Mouse (Mus musculus) T-helper 17 cell (primary cell): Measurements from ENCODE around the gene Olfr1228.

ENCODE experiments used
- in situ Hi-C, 2 experiments: fragments of 300-600 bp; cut with MboI, MseI; formaldehyde crosslinking; loops; 1 replicate in 1 of 2; 2 replicates in 1 of 2; pipeline ENCODE4 v1.15.1; 2025; ENCODE audit warnings: high pct_unique_total_duplicates in 2 of 2

Gene Olfr1228

DNA sequence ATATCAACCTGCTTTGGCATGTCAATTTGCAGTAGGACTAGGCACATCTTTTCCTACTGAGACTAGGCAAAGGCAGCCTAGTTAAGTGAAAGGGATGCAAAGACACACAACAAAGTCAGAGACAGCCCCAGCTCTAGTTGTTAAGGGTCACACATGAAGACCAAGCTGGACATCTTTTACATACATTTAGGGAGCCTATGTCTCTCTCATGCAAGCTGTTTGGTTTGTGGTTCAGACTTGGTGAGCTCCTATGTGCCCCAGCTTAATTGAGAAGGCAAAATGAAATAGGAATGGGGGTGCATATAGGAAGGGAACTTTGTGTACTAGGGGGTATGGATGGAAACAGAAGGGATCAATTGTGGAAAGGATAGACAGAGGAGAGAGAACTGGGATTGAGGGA is at the start of gene Olfr1228:
Gene Olfr1228, minus strand, starts transcription at position 101 of the 400 bp plus-strand sequence.
- in situ Hi-C loops: no loop called here

DNA sequence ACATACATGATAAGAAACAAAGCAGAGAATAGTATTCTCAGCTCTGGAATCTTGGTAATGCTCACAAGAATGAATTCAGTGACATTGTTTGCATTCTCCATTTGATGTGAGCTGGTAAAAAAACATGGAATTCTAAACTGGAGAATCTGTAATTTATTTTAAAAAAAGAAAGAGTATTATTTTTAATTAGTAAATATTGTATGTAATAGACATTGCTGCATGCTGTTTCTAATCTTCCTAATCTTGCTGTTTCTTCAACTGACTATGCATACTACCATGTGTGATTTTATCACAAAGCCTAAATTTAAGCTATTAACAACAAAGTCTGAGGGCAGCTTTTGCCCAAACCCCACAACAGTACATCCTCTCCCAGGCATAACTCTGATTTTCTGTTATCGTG is 43.3 kb upstream of the Olfr1228 start, which contains the start of gene Olfr1230:
Gene Olfr1230, minus strand, starts transcription at position 101 of the 400 bp plus-strand sequence.
- in situ Hi-C loops: no loop called here

DNA sequence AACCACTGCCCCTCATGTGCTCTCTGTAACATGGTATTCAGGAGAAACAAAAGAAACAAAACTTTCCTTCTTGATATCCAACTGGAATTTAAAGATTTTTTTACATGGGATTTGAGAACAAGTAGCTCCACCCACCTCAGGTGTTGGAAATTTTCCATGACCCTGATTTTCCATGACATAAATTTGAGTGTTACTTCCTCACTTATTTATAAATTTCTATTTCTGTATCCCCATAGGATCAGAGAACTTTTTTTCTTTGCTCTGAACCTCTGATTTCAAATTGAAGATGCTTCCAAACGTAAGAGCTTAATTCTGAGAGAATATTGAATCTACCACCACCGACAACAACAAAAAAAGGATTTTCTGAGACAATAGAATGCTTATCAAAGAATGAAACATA is 34.1 kb upstream of the Olfr1228 start, which contains the start of gene Olfr1229:
Gene Olfr1229, minus strand, starts transcription at position 101 of the 400 bp plus-strand sequence.
- in situ Hi-C loops: no loop called here

DNA sequence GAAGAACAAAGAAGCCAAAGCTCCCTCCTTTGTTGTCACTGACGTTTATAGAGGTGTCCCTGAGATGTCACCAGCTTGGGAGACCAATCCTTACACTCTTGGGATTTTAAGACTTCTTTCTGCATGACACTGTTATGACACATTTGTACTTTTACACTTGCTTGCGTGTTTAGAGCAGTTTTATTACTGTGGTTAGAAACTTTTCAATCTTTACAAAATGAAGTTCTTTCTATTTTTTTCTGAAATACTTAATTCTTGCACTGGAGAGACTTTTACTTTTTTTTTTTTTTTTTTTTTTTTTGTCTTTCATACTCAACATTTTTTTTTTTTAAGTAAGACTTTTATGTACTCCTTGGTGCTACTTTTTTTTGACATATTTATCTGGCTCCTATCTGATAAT is 53.9 kb downstream of the Olfr1228 start, which contains the start of gene Olfr1226:
Gene Olfr1226, minus strand, starts transcription at position 101 of the 400 bp plus-strand sequence.
- in situ Hi-C loops: loop anchor here (5.0 kb wide), 2 partner anchors 32 to 37 kb away; no protein-coding TSS in a partner anchor
